Mouse (Mus musculus) 416B (cell line): ENCODE data around the gene Atg5.
A peak's percentile ranks its signal among the peaks of the same experiment; 100 is the strongest.

Experiments
- DNase-seq: peaks from one replicate; pipeline ENCODE4 v3.0.0; 2011; ENCODE audit warnings: low read depth

Atg5 gene

GRCm38 (mm10) chr10:44391509-44392290 is 123.5 kb downstream of the Atg5 start:
- DNase-seq, result no peak

DNA sequence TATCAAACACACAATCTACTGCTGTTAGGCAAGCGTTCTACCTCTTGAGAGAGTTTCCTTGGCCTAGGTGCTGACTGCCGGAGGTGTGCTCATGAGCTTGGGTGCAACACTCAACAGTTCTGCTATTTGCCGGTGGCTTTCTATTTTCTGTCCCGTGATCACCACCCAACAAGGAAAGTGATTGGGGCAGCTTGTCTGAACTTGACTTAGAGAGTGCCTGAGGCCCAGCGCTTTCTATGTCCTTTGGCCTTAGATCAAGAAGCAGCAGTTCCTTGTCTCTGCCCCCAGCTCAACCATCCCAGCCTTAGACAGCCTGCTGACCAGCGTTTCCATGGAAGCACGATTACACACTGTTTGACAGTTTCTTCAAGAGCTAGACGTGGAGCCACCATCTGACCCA is 124.7 kb downstream of the Atg5 start:
- DNase-seq, result no peak

DNA sequence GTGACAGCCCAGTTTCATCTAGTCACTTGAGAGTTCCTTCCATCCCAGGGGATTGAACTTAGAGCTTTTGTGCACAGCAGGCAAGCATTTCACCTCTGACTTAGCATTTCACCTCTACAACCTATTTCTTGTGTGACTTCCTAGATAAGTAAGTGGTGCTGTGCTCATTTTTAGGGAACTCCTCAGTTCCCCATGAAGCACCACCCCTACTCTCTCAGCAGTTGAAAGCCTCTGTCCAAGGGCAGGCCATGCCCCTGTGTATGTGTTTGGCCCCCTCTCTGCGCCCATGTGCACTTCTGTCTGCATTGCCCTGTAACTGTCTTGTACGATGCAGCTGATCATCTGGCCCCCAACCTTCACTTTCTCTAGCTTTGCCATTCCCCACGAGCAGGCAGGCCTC is 132.0 kb downstream of the Atg5 start:
- no peak for DNase-seq

- DNase-seq, result no peak
These were observed 132.4 kb downstream of the Atg5 start for GRCm38 (mm10) chr10:44400602-44401001.

DNA sequence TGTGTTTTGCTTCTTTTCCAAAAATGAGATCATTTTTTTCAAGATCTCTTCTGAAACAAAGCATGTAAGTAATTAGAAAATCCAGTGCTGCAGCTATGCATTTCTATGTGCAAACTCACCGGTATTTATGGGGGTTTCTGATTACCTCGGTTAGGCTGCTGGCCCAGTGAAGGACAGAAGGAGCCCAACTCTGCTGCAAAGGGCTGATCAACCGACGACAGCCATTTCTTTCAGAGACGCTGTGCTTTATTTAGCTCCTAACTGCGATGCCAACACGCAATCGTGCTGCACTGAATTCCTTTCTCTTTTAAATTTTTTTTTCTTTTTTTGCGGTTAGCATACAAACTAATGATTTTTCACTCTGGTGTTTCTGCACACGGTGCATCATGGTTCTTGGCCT is 133.4 kb downstream of the Atg5 start:
- no peak for DNase-seq

- no peak for DNase-seq
These were observed 135.3 kb downstream of the Atg5 start for GRCm38 (mm10) chr10:44403415-44403814.

- DNase-seq, result no peak
These were observed 140.9 kb downstream of the Atg5 start for GRCm38 (mm10) chr10:44409054-44409453.

DNA sequence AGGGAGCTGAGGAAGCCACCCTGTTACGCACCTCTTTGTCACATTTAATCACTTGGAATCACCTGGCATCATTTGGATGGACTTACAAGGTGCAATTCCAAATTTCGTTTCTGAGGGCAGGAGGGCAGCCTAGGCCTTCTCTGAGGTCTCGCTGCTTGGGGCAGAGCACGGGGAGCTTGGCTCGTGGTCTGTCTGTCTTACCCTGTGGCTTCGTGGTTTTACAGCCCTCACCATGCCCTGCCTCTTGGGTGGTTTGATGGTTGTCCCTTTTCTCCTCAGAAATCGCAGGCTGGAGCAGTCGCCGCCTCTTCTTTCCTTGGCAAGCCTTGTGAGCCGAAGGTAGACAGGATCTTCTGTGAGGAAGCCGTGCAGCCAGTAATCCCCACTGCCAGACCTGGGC is 141.8 kb downstream of the Atg5 start:
- DNase-seq, result peak; percentile 38
